ENCODE assay signal across 14 mouse cellular contexts in genomic region chr7:107691493-107691892, GRCm38 (mm10).
DNase-seq lines count a peak whose midpoint lies in the region; ATAC-seq and TF ChIP-seq lines count a peak whose summit lies in the region.
"Had no signal": no experiment of that assay in that cellular context is flagged by ENCODE, and none has a peak within 500 bp of the region (broad histone marks: within the 10 kb centered on the region; RNA-seq: fewer than 3 reads in every experiment).

No protein-coding gene starts in this region.

- no peak for TF ChIP-seq CTCF in liver, postnatal 0 days (IDR thresholded peaks at IDR 0.05; ENCODE audit: low read depth)

- no peak overlapping the region for H3K4me3 ChIP-seq in liver, embryonic 11.5 days (ENCODE audit: low read depth, low read length)
- H3K4me3 ChIP-seq in liver, postnatal 0 days (ENCODE audit: low read depth, low read length) = no peak overlapping the region
- no peak overlapping the region for H3K4me3 ChIP-seq in embryonic facial prominence, embryonic 12.5 days
- no peak overlapping the region for H3K4me3 ChIP-seq in neural tube, embryonic 14.5 days (ENCODE audit: low read depth, low read length)
- H3K4me3 ChIP-seq: forebrain, embryonic 13.5 days; lung, embryonic 15.5 days had no signal

- intact Hi-C loops in heart, postnatal 14 days (cut with DNase I) = no loop called here

- TF ChIP-seq EP300 in liver, postnatal 0 days (IDR thresholded peaks at IDR 0.05; ENCODE audit: low read depth) = no peak

- 0 out of 2 replicates have a peak overlapping the region, but pooled peaks have one; percentile 7 for H3K27ac ChIP-seq in liver, embryonic 11.5 days (ENCODE audit: low read depth, low read length)
- no peak overlapping the region for H3K27ac ChIP-seq in liver, postnatal 0 days (ENCODE audit: low read depth)
- peak overlapping the region; percentile 94 for H3K27ac ChIP-seq in embryonic facial prominence, embryonic 12.5 days
- no peak overlapping the region for H3K27ac ChIP-seq in neural tube, embryonic 14.5 days (ENCODE audit: low read depth, low read length)
- H3K27ac ChIP-seq: forebrain, embryonic 13.5 days; lung, embryonic 15.5 days had no signal

- WGBS in liver, embryonic 11.5 days = 55% methylated on average over 6 of the region's 6 CpGs
- WGBS in liver, postnatal 0 days (ENCODE audit: insufficient replicate concordance) = 63% methylated on average over 6 of the region's 6 CpGs
- WGBS in embryonic facial prominence, embryonic 12.5 days = 15% methylated on average over 5 of the region's 6 CpGs
- WGBS in neural tube, embryonic 14.5 days = 35% methylated on average over 6 of the region's 6 CpGs

- no peak overlapping the region for H3K4me2 ChIP-seq in liver, embryonic 11.5 days
- no peak overlapping the region for H3K4me2 ChIP-seq in liver, postnatal 0 days (ENCODE audit: low read depth, low read length)
- peak overlapping the region; percentile 32; the same call in 1 of the 2 replicates for H3K4me2 ChIP-seq in embryonic facial prominence, embryonic 12.5 days (replicated peaks)
- H3K4me2 ChIP-seq in neural tube, embryonic 14.5 days (ENCODE audit: low read depth, low read length) = no peak overlapping the region
- H3K4me2 ChIP-seq: forebrain, embryonic 13.5 days; lung, embryonic 15.5 days had no signal

- no peaks in the 10 kb centered on the region for H3K9me3 ChIP-seq in liver, embryonic 11.5 days (ENCODE audit: control insufficient read depth, low read length)
- no peaks in the 10 kb centered on the region for H3K9me3 ChIP-seq in liver, postnatal 0 days (ENCODE audit: low read length)
- H3K9me3 ChIP-seq in embryonic facial prominence, embryonic 12.5 days = no peaks in the 10 kb centered on the region
- H3K9me3 ChIP-seq in neural tube, embryonic 14.5 days (ENCODE audit: control insufficient read depth, low read length) = no peaks in the 10 kb centered on the region
- H3K9me3 ChIP-seq: forebrain, embryonic 13.5 days; lung, embryonic 15.5 days had no signal

- peak; percentile 89 for DNase-seq in heart, adult 11 months
- DNase-seq in heart, postnatal 14 days = no peak
- no peak for DNase-seq in liver, embryonic 11.5 days (ENCODE audit: low spot score)
- no peak for DNase-seq in liver, postnatal 0 days
- DNase-seq in layer of hippocampus, adult 8-10 months (ENCODE audit: low spot score in 2 of 2) = no peak
- DNase-seq in ovary, postnatal 14 days (ENCODE audit: low spot score) = no peak
- DNase-seq: cerebellum, postnatal 10 days; layer of hippocampus, adult 9-11 months; right cerebral cortex, adult 18-20 months; thymus, adult 2 months had no signal

- H3K27me3 ChIP-seq in liver, embryonic 11.5 days (replicated peaks; ENCODE audit: control insufficient read depth, insufficient read depth, low read length) = 0 out of 2 replicates have a peak, but pooled peaks cover 2% of the 10 kb centered on the region
- no peaks in the 10 kb centered on the region for H3K27me3 ChIP-seq in liver, postnatal 0 days (ENCODE audit: insufficient read depth, low read length)
- H3K27me3 ChIP-seq in embryonic facial prominence, embryonic 12.5 days = no peaks in the 10 kb centered on the region
- H3K27me3 ChIP-seq in neural tube, embryonic 14.5 days (ENCODE audit: control insufficient read depth, insufficient read depth, low read length) = peaks cover 19% of the 10 kb centered on the region
- H3K27me3 ChIP-seq: forebrain, embryonic 13.5 days; lung, embryonic 15.5 days had no signal

- no peak for ATAC-seq in liver, embryonic 11.5 days (replicated peaks; ENCODE audit: low FRiP score)
- no peak for ATAC-seq in liver, postnatal 0 days
- ATAC-seq in embryonic facial prominence, embryonic 12.5 days (ENCODE audit: insufficient number of reproducible peaks, insufficient read depth, low FRiP score, low TSS enrichment) = 0 out of 2 replicates have a peak, but pooled peaks have one; percentile 54
- ATAC-seq in neural tube, embryonic 14.5 days (ENCODE audit: low read depth) = peak; percentile 29; the same call in 1 of the 2 replicates
- ATAC-seq: forebrain, embryonic 13.5 days had no signal

- H3K36me3 ChIP-seq in liver, embryonic 11.5 days (ENCODE audit: control insufficient read depth, insufficient read depth, low read length) = no peaks in the 10 kb centered on the region
- H3K36me3 ChIP-seq in liver, postnatal 0 days (replicated peaks; ENCODE audit: insufficient read depth, low read length) = no peaks in the 10 kb centered on the region
- H3K36me3 ChIP-seq in embryonic facial prominence, embryonic 12.5 days = no peaks in the 10 kb centered on the region
- H3K36me3 ChIP-seq in neural tube, embryonic 14.5 days (ENCODE audit: control insufficient read depth, insufficient read depth, low read length) = no peaks in the 10 kb centered on the region
- H3K36me3 ChIP-seq: lung, embryonic 15.5 days had no signal

- no peak overlapping the region for H3K9ac ChIP-seq in liver, embryonic 11.5 days (ENCODE audit: low read depth, low read length)
- no peak overlapping the region for H3K9ac ChIP-seq in liver, postnatal 0 days (replicated peaks)
- H3K9ac ChIP-seq in embryonic facial prominence, embryonic 12.5 days = no peak overlapping the region
- H3K9ac ChIP-seq in neural tube, embryonic 14.5 days (replicated peaks; ENCODE audit: low read depth, low read length) = no peak overlapping the region
- H3K9ac ChIP-seq: forebrain, embryonic 13.5 days; lung, embryonic 15.5 days had no signal

- no peaks in the 10 kb centered on the region; the same call in 1 of the 2 replicates for H3K4me1 ChIP-seq in liver, embryonic 11.5 days (replicated peaks; ENCODE audit: control insufficient read depth, insufficient read depth, low read length)
- peaks cover 8% of the 10 kb centered on the region; the same call in 1 of the 2 replicates for H3K4me1 ChIP-seq in liver, postnatal 0 days (ENCODE audit: insufficient read depth)
- H3K4me1 ChIP-seq in embryonic facial prominence, embryonic 12.5 days = peaks cover 37% of the 10 kb centered on the region
- no peaks in the 10 kb centered on the region for H3K4me1 ChIP-seq in neural tube, embryonic 14.5 days (ENCODE audit: control insufficient read depth, insufficient read depth, low read length)
- H3K4me1 ChIP-seq: forebrain, embryonic 13.5 days had no signal

Comparison
In these comparisons a context has a peak if more than half of its experiments do, and no peak if none do; other contexts are left out.
1. H3K27ac ChIP-seq: peak in liver, embryonic 11.5 days (single experiment) and embryonic facial prominence, embryonic 12.5 days (single experiment); none in liver, postnatal 0 days (single experiment) and neural tube, embryonic 14.5 days (single experiment).
2. ATAC-seq: peak in embryonic facial prominence, embryonic 12.5 days (single experiment) and neural tube, embryonic 14.5 days (single experiment); none in liver, embryonic 11.5 days (single experiment) and liver, postnatal 0 days (single experiment).